Mouse (Mus musculus) midbrain, embryonic 15.5 days (tissue): ENCODE results near the gene Tgif1. TPM values are rescaled to one million over a fixed set of nuclear protein-coding genes. Genes with fewer than 3 reads are reported as not detected.
A peak's percentile ranks its signal among the peaks of the same experiment; 100 is the strongest.

Source experiments
- ATAC-seq: fragments of 200-750 bp; cut with Nextera tagmentation; replicated peaks from 2 replicates; pipeline ENCODE4 v1.8.0; 2017; ENCODE audit warnings: moderate TSS enrichment
- H3K27ac ChIP-seq: fragments of 300-500 bp; sonication (generic); 2 replicates; pipeline ENCODE4 v1.5.1; 2015; ENCODE audit warnings: mild to moderate bottlenecking, inconsistent platforms
- H3K27me3 ChIP-seq: fragments of 300-500 bp; sonication (generic); replicated peaks from 2 replicates; pipeline ENCODE4 v1.6.1; 2015; ENCODE audit warnings: inconsistent platforms
- H3K36me3 ChIP-seq: fragments of 300-500 bp; sonication (generic); replicated peaks from 2 replicates; pipeline ENCODE4 v1.6.1; 2015; ENCODE audit warnings: inconsistent platforms
- H3K4me1 ChIP-seq: fragments of 300-500 bp; sonication (generic); 2 replicates; pipeline ENCODE4 v1.6.1; 2015; ENCODE audit warnings: inconsistent platforms
- H3K4me2 ChIP-seq: fragments of 300-500 bp; sonication (generic); 2 replicates; pipeline ENCODE4 v1.6.1; 2015; ENCODE audit warnings: inconsistent platforms, mild to moderate bottlenecking, moderate library complexity
- H3K4me3 ChIP-seq: fragments of 300-500 bp; sonication (generic); 2 replicates; pipeline ENCODE4 v1.5.1; 2015; ENCODE audit warnings: mild to moderate bottlenecking, inconsistent platforms
- H3K9ac ChIP-seq: fragments of 300-500 bp; sonication (generic); 2 replicates; pipeline ENCODE4 v1.6.1; 2015; ENCODE audit warnings: mild to moderate bottlenecking, inconsistent platforms
- H3K9me3 ChIP-seq: fragments of 300-500 bp; sonication (generic); 2 replicates; pipeline ENCODE4 v1.6.1; 2016; ENCODE audit warnings: inconsistent platforms
- WGBS: fragments of 180-500 bp; shearing (Covaris S2); methylation state at CpG from one replicate; pipeline ENCODE4 v1.1.7; 2015; ENCODE audit warnings: mixed read lengths; 5-methylcytosine and 5-hydroxymethylcytosine counted together
- polyA plus RNA-seq: library from polyadenylated mRNA; unstranded; fragments of >200 nt; fragmentation: Nextera tagmentation; extraction: Ambion mirVana; gene quantifications from 2 replicates; pipeline ENCODE4 v1.2.1, GENCODE M21; 2015

The Tgif1 gene
- polyA plus RNA-seq, result 11.4 and 11.5 TPM in 2 replicates

DNA sequence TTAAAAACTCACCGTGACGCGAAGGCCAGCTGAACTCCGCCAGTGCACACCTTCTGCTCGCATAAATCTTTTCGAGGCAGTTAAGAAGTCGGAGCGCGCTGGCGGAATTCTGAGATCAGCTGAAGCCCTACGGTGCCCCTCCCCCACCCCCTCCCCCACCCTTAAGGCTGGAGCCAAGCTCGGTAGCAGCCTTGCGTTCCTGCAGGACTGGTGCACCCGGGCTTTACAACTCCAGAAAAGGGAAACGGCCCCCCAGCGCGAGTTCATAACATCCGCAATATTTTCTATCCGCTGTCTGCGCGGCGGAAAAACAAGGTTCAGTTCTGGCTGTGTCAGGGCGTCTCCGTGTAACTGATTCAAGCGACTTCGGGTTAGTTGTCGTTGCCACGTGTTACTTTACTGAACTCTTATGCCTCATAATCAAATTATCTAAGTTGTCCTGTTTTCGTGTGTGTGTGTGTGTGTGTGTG is at the start of gene Tgif1:
Gene Tgif1, minus strand, starts transcription at position 111 of the 470 bp plus-strand sequence.
- Histone ChIP-seq H3K9me3 (no peaks in the 10 kb centered on the region), H3K4me2 (peak within 1 kb of the TSS; percentile 90), H3K4me1 (peaks cover 52% of the 10 kb centered on the region), H3K27me3 (peaks cover 23% of the 10 kb centered on the region), H3K27ac (peak within 1 kb of the TSS; percentile 80), H3K4me3 (peak within 1 kb of the TSS; percentile 51), H3K36me3 (no peaks in the 10 kb centered on the region), H3K9ac (peak within 1 kb of the TSS; percentile 56)
- ATAC-seq, result peak; percentile 18
- WGBS, result under 1% methylated on average over 29 of the region's 29 CpGs

DNA sequence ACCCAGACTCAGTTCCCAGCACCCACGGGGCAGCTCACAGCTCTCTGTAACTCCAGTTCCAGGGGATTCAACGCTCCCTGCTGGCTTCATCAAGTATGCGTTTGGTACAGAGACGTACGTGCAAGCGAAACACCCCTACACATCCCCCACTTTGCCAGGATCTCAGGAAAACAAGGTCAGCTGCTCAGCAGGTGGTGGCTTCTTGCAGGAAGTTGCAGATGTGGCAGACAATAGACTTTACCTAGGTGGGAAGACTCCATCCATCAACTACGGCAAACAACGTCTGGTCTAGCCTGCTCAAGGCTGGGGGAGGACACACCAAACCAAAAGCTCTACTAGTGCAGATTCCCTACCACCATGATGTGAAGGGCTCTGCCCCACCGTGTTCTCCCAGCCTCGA is 47.3 kb upstream of the Tgif1 start:
- no peak for ATAC-seq
- no peak overlapping the region for H3K27ac ChIP-seq
- H3K4me3 ChIP-seq, result no peak overlapping the region
- H3K4me2 ChIP-seq, result no peak overlapping the region
- WGBS, result 83% methylated on average over 10 of the region's 10 CpGs
- no peaks in the 10 kb centered on the region for H3K4me1 ChIP-seq
- H3K9me3 ChIP-seq, result no peaks in the 10 kb centered on the region
- no peak overlapping the region for H3K9ac ChIP-seq
- H3K36me3 ChIP-seq, result no peaks in the 10 kb centered on the region
- H3K27me3 ChIP-seq, result no peaks in the 10 kb centered on the region

DNA sequence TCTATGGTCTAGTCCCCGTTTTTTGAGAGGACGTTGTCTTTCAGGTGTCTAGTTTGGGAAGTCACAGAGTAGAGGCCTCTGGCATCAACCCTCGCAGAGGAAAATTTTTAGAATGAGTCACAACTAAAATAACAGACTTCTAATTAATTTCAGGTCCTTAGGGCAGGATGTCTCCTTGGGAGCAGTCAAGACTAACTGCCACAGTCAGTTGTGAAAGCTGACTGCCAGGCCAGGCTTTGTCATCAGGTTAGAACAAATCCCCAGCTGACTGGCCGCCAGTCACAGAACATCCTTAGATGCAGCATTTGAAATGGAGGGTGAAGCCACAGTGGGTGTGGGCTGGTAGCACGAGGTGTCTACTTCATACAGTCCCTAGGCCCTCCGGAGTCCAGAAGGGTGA is 46.3 kb upstream of the Tgif1 start:
- no peak for ATAC-seq
- no peak overlapping the region for H3K9ac ChIP-seq
- H3K27me3 ChIP-seq, result no peaks in the 10 kb centered on the region
- no peak overlapping the region for H3K27ac ChIP-seq
- H3K4me2 ChIP-seq, result no peak overlapping the region
- H3K4me1 ChIP-seq, result no peaks in the 10 kb centered on the region
- H3K4me3 ChIP-seq, result no peak overlapping the region
- WGBS, result 93% methylated on average over 6 of the region's 6 CpGs
- H3K36me3 ChIP-seq, result no peaks in the 10 kb centered on the region
- H3K9me3 ChIP-seq, result no peaks in the 10 kb centered on the region

DNA sequence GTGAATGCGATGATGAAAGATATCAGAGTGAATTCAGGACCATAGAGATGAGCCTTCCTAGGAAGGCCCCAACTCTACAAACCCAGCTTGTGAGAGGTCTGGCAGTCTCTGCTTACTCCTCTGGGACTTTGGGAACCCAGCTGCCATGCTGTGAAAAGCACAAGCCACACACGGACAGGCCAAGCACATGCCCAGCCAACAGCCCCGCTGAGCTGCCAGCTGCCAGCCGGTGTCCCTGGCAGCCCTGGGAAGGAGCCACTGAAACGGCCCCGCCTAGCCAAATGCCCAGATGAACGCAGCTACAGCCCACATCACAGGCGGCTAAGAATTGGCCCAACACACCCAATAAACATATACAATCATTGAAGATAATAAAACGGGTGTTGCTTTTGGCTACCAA is 41.5 kb upstream of the Tgif1 start:
- ATAC-seq, result no peak
- H3K27ac ChIP-seq, result no peak overlapping the region
- 78% methylated on average over 9 of the region's 9 CpGs for WGBS

DNA sequence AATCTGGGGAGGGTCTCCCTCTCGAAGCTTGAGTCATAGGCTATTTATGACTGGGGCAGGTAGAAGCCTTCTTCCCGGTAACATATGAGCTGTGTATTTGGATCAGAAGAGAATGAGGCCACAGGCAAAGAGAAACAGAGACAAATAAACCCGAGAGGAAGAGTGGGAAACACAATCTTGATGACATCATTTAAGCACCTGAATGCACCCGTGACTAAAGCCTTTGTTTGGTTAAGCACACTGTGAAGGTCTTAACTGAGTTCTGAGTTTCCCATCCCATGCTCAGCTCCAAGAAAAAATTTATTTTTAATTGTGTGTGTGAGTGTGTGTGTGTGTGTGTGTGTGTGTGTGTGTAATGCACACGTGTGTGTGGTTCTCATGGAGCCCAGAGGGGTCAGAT is 39.8 kb upstream of the Tgif1 start:
- Histone ChIP-seq H3K9ac (no peak overlapping the region), H3K9me3 (no peaks in the 10 kb centered on the region), H3K36me3 (no peaks in the 10 kb centered on the region), H3K4me1 (no peaks in the 10 kb centered on the region; the same call in 1 of the 2 replicates), H3K27ac (no peak overlapping the region), H3K27me3 (no peaks in the 10 kb centered on the region), H3K4me3 (no peak overlapping the region), H3K4me2 (no peak overlapping the region)
- WGBS, result 62% methylated on average over 5 of the region's 5 CpGs
- ATAC-seq, result no peak

More for the DNA sequence above, 41.5 kb upstream of the Tgif1 start:
- Histone ChIP-seq H3K4me1 (no peaks in the 10 kb centered on the region; the same call in 1 of the 2 replicates), H3K9ac (no peak overlapping the region), H3K9me3 (no peaks in the 10 kb centered on the region), H3K4me2 (no peak overlapping the region), H3K27me3 (no peaks in the 10 kb centered on the region), H3K4me3 (no peak overlapping the region), H3K36me3 (no peaks in the 10 kb centered on the region)

DNA sequence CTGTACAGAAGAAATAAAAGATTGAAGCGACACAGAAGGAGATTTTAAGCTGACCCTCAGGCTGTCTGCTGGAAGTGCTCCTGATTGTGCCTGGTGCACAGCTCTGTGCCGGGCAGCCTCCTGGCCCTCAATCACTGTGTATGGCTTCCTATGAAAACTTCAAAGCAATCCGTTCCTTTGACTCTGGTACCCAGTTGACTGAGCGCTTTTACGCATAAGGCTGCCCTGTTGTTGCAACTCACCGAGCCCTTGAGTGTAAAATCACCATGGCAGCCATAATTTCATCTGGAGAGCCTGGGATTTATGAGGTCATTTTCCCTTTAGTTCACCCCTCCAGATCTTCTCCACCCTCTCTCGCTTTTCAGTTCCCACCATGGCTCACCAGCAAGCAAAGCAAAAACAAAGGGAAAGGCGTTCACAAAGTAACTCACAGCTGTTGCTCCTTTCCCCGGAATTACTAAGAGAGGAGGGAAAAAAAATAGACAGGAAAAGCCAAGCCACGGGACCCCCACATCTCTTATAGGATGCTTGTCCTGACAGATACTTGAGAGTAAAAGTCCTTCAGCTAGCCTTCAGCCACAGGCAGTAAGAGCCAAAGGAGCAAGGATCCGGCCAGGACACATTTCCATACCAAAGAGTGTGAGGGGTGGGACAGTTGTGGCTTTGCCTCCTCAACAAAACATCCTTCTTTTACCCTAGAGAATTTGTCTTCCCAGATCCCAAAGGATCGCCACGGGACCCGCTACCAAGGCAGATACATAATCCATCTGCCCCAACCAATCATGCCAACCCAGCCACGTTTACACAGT is 39.1 kb upstream of the Tgif1 start:
- Histone ChIP-seq H3K36me3 (no peaks in the 10 kb centered on the region), H3K4me2 (no peak overlapping the region), H3K4me3 (no peak overlapping the region), H3K9ac (no peak overlapping the region), H3K4me1 (no peaks in the 10 kb centered on the region; the same call in 1 of the 2 replicates), H3K27ac (no peak overlapping the region), H3K27me3 (no peaks in the 10 kb centered on the region), H3K9me3 (no peaks in the 10 kb centered on the region)
- ATAC-seq, result no peak
- 18% methylated on average over 15 of the region's 15 CpGs for WGBS

DNA sequence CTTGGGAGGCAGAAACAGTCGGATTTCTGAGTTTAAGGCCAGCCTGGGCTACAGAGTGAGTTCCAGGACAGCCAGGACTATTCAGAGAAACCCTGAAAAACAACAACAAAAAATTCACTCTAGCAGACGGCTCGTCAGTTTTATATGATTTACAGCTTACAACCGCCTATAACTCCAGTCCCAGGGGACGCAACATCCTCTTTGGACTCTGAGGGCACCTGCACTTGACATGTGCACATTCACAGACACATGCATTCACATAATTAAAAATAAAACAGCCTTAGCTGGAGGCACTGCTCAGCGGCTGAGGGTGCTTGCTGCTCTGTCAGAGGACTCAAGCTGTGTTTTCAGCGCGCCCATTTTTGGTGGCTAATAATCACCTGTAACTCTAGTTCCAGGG is 37.2 kb upstream of the Tgif1 start:
- no peak overlapping the region for H3K27ac ChIP-seq
- no peaks in the 10 kb centered on the region; the same call in 1 of the 2 replicates for H3K4me1 ChIP-seq
- no peaks in the 10 kb centered on the region for H3K36me3 ChIP-seq
- H3K4me3 ChIP-seq, result no peak overlapping the region
- WGBS, result 87% methylated on average over 8 of the region's 8 CpGs
- H3K27me3 ChIP-seq, result no peaks in the 10 kb centered on the region
- no peak overlapping the region for H3K4me2 ChIP-seq
- no peaks in the 10 kb centered on the region for H3K9me3 ChIP-seq
- no peak overlapping the region for H3K9ac ChIP-seq
- no peak for ATAC-seq

DNA sequence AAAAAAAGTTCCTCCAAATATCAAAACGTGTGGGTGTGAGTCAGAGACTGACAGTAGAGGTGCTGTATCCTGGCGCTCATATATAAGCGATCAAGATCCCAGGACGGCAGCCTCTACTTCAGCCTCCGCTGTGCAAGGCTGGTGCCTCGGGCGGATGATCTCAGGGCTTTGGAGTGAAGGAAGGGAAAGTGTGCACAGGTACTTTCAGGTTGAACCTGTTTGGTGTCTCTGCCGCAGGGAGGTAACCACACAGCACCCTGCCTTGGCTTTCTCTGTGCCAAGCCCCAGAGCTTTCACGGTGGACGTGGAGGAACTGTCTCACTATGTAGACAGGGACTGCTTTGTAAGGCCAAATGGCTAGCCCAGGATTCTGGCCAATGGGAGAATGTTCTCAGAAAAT is 35.3 kb upstream of the Tgif1 start:
- Histone ChIP-seq H3K4me2 (no peak overlapping the region), H3K4me3 (no peak overlapping the region), H3K27ac (no peak overlapping the region), H3K27me3 (no peaks in the 10 kb centered on the region), H3K9ac (no peak overlapping the region), H3K36me3 (no peaks in the 10 kb centered on the region), H3K9me3 (no peaks in the 10 kb centered on the region), H3K4me1 (no peaks in the 10 kb centered on the region; the same call in 1 of the 2 replicates)
- WGBS, result 87% methylated on average over 10 of the region's 10 CpGs
- no peak for ATAC-seq

DNA sequence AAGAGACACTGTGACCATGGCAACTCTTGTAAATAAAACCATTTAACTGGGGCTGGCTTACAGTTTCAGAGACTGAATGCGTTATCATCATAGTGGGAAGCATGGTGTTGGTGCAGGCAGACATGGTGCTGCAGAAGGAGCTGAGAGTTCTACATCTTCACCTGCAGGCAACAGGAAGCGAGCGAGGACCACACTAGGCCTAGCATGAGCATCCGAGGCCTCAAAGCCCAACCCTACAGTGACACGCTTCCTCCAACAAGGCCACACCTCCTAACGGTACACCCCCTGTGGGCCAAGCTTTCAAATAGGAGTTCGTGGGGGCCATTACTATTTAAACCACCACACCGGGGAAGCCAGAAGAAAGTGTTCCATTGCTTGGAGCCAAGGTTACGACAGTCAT is 34.5 kb upstream of the Tgif1 start:
- Histone ChIP-seq H3K27me3 (no peaks in the 10 kb centered on the region), H3K9me3 (no peaks in the 10 kb centered on the region), H3K4me2 (no peak overlapping the region), H3K9ac (no peak overlapping the region), H3K4me3 (no peak overlapping the region), H3K36me3 (no peaks in the 10 kb centered on the region), H3K27ac (no peak overlapping the region), H3K4me1 (no peaks in the 10 kb centered on the region; the same call in 1 of the 2 replicates)
- no peak for ATAC-seq
- WGBS, result 91% methylated on average over 9 of the region's 9 CpGs

DNA sequence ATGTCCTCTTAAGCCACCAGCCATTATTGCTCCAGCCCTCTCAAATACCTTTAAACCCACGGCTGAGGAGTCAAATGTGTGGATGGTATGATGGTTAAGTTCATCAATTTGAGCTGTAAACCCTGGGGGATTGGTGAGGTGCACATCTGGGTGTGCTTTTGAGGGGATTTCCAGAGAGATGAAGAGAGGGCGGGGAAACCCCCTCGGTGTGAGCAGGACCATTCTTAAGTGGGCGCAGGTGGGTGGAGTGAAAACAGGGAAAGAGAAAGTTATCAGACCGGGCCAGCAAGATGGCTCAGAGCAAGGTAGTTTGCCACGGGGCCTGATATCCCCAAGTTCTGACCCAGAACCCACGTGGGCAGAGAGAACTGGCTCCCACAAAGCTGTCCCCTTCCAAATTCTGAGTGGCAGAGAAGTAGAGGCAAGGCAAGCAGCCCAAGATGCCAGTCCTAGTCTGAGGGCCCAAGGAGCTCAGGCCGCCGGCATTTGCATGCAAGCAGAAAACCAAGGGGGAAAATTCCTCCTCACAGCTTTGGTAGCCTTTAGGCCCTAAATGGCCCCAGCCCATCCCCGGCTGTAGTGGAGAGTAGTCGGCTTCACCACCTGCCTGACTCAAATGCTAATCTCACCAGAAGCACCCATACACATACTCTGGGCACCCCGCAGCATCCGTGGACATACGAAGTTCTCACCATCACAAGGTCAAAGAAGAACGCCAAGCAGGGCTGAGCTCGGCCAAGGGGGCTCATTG is 33.5 kb upstream of the Tgif1 start:
- H3K9me3 ChIP-seq, result no peaks in the 10 kb centered on the region
- no peaks in the 10 kb centered on the region for H3K4me1 ChIP-seq
- no peak overlapping the region for H3K4me3 ChIP-seq
- no peak overlapping the region for H3K4me2 ChIP-seq
- ATAC-seq, result no peak
- 83% methylated on average over 16 of the region's 16 CpGs for WGBS
- no peaks in the 10 kb centered on the region for H3K36me3 ChIP-seq
- no peak overlapping the region for H3K9ac ChIP-seq
- no peaks in the 10 kb centered on the region for H3K27me3 ChIP-seq
- no peak overlapping the region for H3K27ac ChIP-seq

DNA sequence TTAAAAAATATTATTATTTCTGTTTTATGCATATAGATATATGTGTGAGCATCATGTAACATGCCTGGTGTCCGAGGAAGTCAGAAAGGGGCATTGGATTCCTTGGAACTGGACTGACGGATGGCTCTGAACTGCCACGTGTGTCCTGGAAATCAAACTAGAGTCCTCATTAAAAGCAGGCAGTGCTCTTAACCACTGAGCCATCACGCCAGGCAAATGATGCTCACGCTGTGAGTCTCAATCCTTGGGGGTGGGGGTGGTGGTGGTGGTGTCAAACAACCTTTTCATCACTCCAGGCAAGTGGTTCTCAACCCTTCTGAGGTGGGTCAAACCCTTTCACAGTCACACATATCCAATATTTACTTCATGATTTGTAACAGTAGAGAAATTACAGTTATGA is 32.5 kb upstream of the Tgif1 start:
- Histone ChIP-seq H3K9me3 (no peaks in the 10 kb centered on the region), H3K36me3 (no peaks in the 10 kb centered on the region), H3K4me3 (no peak overlapping the region), H3K4me1 (no peaks in the 10 kb centered on the region), H3K27ac (no peak overlapping the region), H3K27me3 (no peaks in the 10 kb centered on the region), H3K9ac (no peak overlapping the region), H3K4me2 (no peak overlapping the region)
- ATAC-seq, result no peak
- 91% methylated on average over 5 of the region's 5 CpGs for WGBS

DNA sequence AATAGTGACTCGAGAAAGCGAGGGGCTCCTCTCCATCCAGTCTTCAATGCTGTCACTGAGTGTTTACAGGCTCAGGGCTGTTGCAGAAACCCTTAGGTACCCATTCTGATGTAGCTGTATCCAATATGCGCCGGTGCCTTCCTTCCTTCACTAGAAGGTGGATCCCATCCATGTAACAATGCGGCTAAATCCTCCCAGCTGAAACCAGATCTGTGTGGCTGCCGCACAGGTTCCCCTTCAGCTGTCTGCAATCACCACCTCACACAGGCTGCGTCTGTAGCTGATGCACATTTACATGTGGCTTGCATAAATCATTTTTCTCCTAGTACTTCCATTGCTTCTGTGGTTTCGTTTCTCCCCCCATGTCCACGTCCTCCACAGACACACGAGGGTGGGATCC is 28.6 kb upstream of the Tgif1 start:
- Histone ChIP-seq H3K36me3 (no peaks in the 10 kb centered on the region), H3K4me3 (no peak overlapping the region), H3K9me3 (no peaks in the 10 kb centered on the region), H3K27ac (no peak overlapping the region), H3K27me3 (no peaks in the 10 kb centered on the region), H3K9ac (no peak overlapping the region), H3K4me1 (no peaks in the 10 kb centered on the region), H3K4me2 (no peak overlapping the region)
- WGBS, result 71% methylated on average over 10 of the region's 10 CpGs
- no peak for ATAC-seq
